28 mouse cellular contexts compared by ENCODE assay signal in the genomic region with DNA sequence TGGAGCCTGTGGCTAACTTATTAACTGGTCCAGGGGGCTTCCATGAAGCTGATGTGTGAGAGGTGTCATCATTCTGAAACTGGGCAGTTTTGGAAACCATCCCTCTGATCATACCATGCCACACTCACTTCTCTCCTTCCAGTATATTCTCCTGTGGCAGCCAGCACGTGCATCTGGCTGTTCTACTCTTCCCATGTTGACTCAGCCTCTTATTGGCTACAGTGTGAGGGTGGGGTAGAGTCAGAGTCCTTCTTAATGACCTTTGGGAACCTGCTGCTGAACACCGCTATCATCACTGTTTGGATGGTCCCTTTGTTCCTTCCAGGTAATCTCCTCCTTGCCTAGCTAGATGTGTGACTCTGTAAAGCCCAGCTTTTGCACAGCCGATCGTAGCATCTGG.
DNase-seq lines count a peak whose midpoint lies in the region; ATAC-seq and TF ChIP-seq lines count a peak whose summit lies in the region.
"Had no signal": no experiment of that assay in that cellular context is flagged by ENCODE, and none has a peak within 500 bp of the region (broad histone marks: within the 10 kb centered on the region; RNA-seq: fewer than 3 reads in every experiment).

No protein-coding gene starts in this region.

- TF ChIP-seq CTCF in liver, postnatal 0 days (IDR thresholded peaks at IDR 0.05; ENCODE audit: low read depth), result no peak

- intact Hi-C loops in heart, postnatal 14 days (cut with DNase I), result loop anchor here (5.0 kb wide), 1 partner anchor 81 kb away; no protein-coding TSS in a partner anchor

- no peak for TF ChIP-seq EP300 in liver, postnatal 0 days (IDR thresholded peaks at IDR 0.05; ENCODE audit: low read depth)

- no peak for DNase-seq in heart, embryonic 10.5 days (ENCODE audit: low spot score)
- no peak for DNase-seq in heart, postnatal 14 days
- no peak for DNase-seq in liver, postnatal 0 days
- no peak for DNase-seq in limb, embryonic 10.5 days (ENCODE audit: low spot score)
- DNase-seq: adrenal gland, adult 8-10 months; adrenal gland, postnatal 25 days; cerebellum, adult 11-12 months; cerebellum, adult 8-10 months; cerebellum, postnatal 10 days; cerebellum, postnatal 36 days; embryo, embryonic 11 days; forebrain, postnatal 0 days; gastrocnemius, adult 2 months; gastrocnemius, postnatal 25 days; heart, adult 2 months; heart, postnatal 4 days had no signal

- peaks cover 46% of the 10 kb centered on the region for H3K4me1 ChIP-seq in heart, embryonic 10.5 days
- H3K4me1 ChIP-seq in liver, postnatal 0 days (ENCODE audit: insufficient read depth), result no peaks in the 10 kb centered on the region
- H3K4me1 ChIP-seq in liver, embryonic 12.5 days, result peaks cover 7% of the 10 kb centered on the region
- no peaks in the 10 kb centered on the region for H3K4me1 ChIP-seq in intestine, embryonic 15.5 days (replicated peaks)
- no peaks in the 10 kb centered on the region for H3K4me1 ChIP-seq in limb, embryonic 10.5 days
- H3K4me1 ChIP-seq: embryonic facial prominence, embryonic 10.5 days; embryonic facial prominence, embryonic 13.5 days had no signal

- no peak overlapping the region for H3K4me3 ChIP-seq in heart, embryonic 10.5 days
- no peak overlapping the region for H3K4me3 ChIP-seq in liver, postnatal 0 days (ENCODE audit: low read depth, low read length)
- H3K4me3 ChIP-seq in liver, embryonic 12.5 days, result no peak overlapping the region
- H3K4me3 ChIP-seq in intestine, embryonic 15.5 days (replicated peaks), result no peak overlapping the region
- H3K4me3 ChIP-seq in limb, embryonic 10.5 days, result no peak overlapping the region
- H3K4me3 ChIP-seq: embryonic facial prominence, embryonic 10.5 days; embryonic facial prominence, embryonic 13.5 days; erythroblast, embryonic 14.5 days; forebrain, embryonic 13.5 days; gastrocnemius, adult 2 months; heart, adult 2 months had no signal

- WGBS in heart, embryonic 10.5 days, result 73% methylated on average over 4 of the region's 4 CpGs
- WGBS in liver, postnatal 0 days (ENCODE audit: insufficient replicate concordance), result 61% methylated on average over 4 of the region's 4 CpGs
- WGBS in liver, embryonic 12.5 days (ENCODE audit: insufficient replicate concordance), result 67% methylated on average over 4 of the region's 4 CpGs
- WGBS in intestine, embryonic 15.5 days, result 31% methylated on average over 4 of the region's 4 CpGs
- 79% methylated on average over 4 of the region's 4 CpGs for WGBS in limb, embryonic 10.5 days

- ATAC-seq in liver, postnatal 0 days, result peak; percentile 56; the same call in 1 of the 2 replicates
- no peak for ATAC-seq in liver, embryonic 12.5 days
- ATAC-seq in intestine, embryonic 15.5 days, result peak; percentile 78
- ATAC-seq: activated CD4-positive, CD25-positive, alpha-beta regulatory T cell, adult 4 months; CD4-positive, CD25-positive, alpha-beta regulatory T cell, adult 4 months; inflammation-experienced regulatory T-cells, adult 6 months had no signal

- peaks cover 22% of the 10 kb centered on the region; the same call in 1 of the 2 replicates for H3K27me3 ChIP-seq in heart, embryonic 10.5 days (ENCODE audit: insufficient read depth, poor library complexity, severe bottlenecking)
- H3K27me3 ChIP-seq in liver, postnatal 0 days (ENCODE audit: insufficient read depth, low read length), result no peaks in the 10 kb centered on the region
- peaks cover 55% of the 10 kb centered on the region for H3K27me3 ChIP-seq in liver, embryonic 12.5 days (replicated peaks)
- no peaks in the 10 kb centered on the region for H3K27me3 ChIP-seq in intestine, embryonic 15.5 days (replicated peaks)
- no peaks in the 10 kb centered on the region for H3K27me3 ChIP-seq in limb, embryonic 10.5 days (ENCODE audit: low read depth, poor library complexity, severe bottlenecking)
- H3K27me3 ChIP-seq: embryonic facial prominence, embryonic 13.5 days; forebrain, embryonic 13.5 days had no signal

- H3K27ac ChIP-seq in heart, embryonic 10.5 days, result peak overlapping the region; percentile 59; the same call in 1 of the 2 replicates
- no peak overlapping the region for H3K27ac ChIP-seq in liver, postnatal 0 days (ENCODE audit: low read depth)
- no peak overlapping the region for H3K27ac ChIP-seq in liver, embryonic 12.5 days
- H3K27ac ChIP-seq in intestine, embryonic 15.5 days, result no peak overlapping the region
- H3K27ac ChIP-seq in limb, embryonic 10.5 days, result no peak overlapping the region
- H3K27ac ChIP-seq: embryonic facial prominence, embryonic 10.5 days; embryonic facial prominence, embryonic 13.5 days; forebrain, embryonic 13.5 days; gastrocnemius, adult 2 months; heart, adult 2 months; hindbrain, postnatal 0 days had no signal

- H3K9ac ChIP-seq in liver, postnatal 0 days (replicated peaks), result no peak overlapping the region
- no peak overlapping the region for H3K9ac ChIP-seq in liver, embryonic 12.5 days
- no peak overlapping the region for H3K9ac ChIP-seq in intestine, embryonic 15.5 days
- H3K9ac ChIP-seq: embryonic facial prominence, embryonic 13.5 days; forebrain, embryonic 13.5 days; forebrain, postnatal 0 days; hindbrain, embryonic 14.5 days had no signal

- no peaks in the 10 kb centered on the region for H3K36me3 ChIP-seq in heart, embryonic 10.5 days
- H3K36me3 ChIP-seq in liver, postnatal 0 days (replicated peaks; ENCODE audit: insufficient read depth, low read length), result no peaks in the 10 kb centered on the region
- H3K36me3 ChIP-seq in liver, embryonic 12.5 days, result no peaks in the 10 kb centered on the region
- no peaks in the 10 kb centered on the region for H3K36me3 ChIP-seq in intestine, embryonic 15.5 days
- H3K36me3 ChIP-seq in limb, embryonic 10.5 days, result no peaks in the 10 kb centered on the region
- H3K36me3 ChIP-seq: embryonic facial prominence, embryonic 10.5 days; embryonic facial prominence, embryonic 13.5 days had no signal

- H3K4me2 ChIP-seq in liver, postnatal 0 days (ENCODE audit: low read depth, low read length), result no peak overlapping the region
- H3K4me2 ChIP-seq in liver, embryonic 12.5 days, result no peak overlapping the region
- no peak overlapping the region for H3K4me2 ChIP-seq in intestine, embryonic 15.5 days (replicated peaks)
- H3K4me2 ChIP-seq: embryonic facial prominence, embryonic 13.5 days; forebrain, embryonic 13.5 days; heart, embryonic 11.5 days; hindbrain, embryonic 14.5 days had no signal

- H3K9me3 ChIP-seq in heart, embryonic 10.5 days, result no peaks in the 10 kb centered on the region
- H3K9me3 ChIP-seq in liver, postnatal 0 days (ENCODE audit: low read length), result no peaks in the 10 kb centered on the region
- H3K9me3 ChIP-seq in liver, embryonic 12.5 days (replicated peaks), result no peaks in the 10 kb centered on the region
- no peaks in the 10 kb centered on the region for H3K9me3 ChIP-seq in intestine, embryonic 15.5 days
- H3K9me3 ChIP-seq in limb, embryonic 10.5 days (replicated peaks), result no peaks in the 10 kb centered on the region
- H3K9me3 ChIP-seq: embryonic facial prominence, embryonic 10.5 days; embryonic facial prominence, embryonic 13.5 days; forebrain, embryonic 13.5 days had no signal
